Mouse (Mus musculus): ENCODE data around the gene Itgb1bp2.

The Itgb1bp2 gene

DNA sequence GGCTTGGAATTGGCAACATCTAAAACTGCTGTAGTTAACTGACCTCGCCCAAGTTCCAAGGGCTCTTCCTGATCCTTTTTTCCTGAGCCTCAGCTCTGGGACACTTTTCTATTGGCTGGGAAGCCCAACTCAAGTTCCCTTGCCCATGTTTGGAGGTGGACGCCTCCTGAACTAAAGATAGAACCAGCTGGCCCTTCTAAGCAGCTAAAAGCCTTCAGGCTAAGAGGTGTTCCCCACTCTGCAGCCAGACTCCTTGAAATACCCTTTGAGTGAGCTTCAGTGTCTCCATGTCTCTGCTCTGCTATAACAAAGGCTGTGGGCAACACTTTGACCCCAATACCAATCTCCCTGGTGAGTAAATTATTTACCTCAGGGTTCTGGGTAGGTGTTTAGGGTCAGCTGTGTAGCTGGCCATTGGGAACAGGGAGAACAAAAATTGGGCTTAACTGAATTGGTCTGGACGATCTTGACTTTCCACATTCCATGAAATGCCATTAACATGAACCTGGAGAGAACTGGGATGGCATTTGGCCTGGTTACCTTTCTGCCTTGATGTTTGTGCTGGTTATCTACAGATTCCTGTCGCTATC, at the start of gene Itgb1bp2:
Gene Itgb1bp2, plus strand, starts transcription at position 203 of the 590 bp plus-strand sequence.
- no peak for DNase-seq (ENCODE audit: low read depth)

DNA sequence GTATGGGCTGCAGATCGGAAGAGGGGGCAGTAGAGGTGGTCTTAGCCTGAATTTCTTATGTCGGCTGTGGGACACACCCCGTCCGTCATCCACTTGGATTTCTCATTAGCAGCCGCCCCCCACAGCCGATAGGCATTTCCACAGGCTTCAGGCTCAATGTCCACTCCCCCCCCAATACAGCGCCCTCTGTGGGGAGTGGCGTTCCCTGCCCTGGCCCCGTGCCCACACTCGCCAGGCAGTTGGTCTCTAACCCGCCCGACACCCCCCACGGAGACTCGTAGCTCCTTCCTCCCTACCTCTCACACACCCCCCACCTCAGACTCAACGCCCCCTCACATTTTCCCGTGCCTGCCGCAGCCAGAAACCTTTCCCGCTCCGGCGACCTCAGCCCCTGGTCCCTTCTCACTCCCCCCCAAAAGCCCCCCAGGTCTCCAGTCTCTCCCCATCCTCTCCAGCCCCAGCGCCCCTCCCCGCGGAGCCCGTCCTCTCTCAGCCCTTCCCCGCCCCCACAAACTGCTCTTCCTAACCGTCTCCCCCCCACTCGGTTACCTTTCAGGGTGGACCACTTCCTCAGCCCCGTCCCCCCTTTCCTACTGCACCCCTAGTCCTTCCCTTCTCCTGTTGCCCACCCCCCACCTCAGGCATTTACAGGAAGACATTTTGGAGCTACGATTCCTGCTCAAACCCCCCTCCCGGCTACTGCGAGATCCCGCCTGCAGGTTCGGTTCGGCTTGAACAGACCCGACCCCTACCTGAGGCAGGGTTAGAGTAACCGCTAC, 29.8 kb upstream of the Itgb1bp2 start:
- peak; percentile 82 for DNase-seq (ENCODE audit: low read depth)

DNA sequence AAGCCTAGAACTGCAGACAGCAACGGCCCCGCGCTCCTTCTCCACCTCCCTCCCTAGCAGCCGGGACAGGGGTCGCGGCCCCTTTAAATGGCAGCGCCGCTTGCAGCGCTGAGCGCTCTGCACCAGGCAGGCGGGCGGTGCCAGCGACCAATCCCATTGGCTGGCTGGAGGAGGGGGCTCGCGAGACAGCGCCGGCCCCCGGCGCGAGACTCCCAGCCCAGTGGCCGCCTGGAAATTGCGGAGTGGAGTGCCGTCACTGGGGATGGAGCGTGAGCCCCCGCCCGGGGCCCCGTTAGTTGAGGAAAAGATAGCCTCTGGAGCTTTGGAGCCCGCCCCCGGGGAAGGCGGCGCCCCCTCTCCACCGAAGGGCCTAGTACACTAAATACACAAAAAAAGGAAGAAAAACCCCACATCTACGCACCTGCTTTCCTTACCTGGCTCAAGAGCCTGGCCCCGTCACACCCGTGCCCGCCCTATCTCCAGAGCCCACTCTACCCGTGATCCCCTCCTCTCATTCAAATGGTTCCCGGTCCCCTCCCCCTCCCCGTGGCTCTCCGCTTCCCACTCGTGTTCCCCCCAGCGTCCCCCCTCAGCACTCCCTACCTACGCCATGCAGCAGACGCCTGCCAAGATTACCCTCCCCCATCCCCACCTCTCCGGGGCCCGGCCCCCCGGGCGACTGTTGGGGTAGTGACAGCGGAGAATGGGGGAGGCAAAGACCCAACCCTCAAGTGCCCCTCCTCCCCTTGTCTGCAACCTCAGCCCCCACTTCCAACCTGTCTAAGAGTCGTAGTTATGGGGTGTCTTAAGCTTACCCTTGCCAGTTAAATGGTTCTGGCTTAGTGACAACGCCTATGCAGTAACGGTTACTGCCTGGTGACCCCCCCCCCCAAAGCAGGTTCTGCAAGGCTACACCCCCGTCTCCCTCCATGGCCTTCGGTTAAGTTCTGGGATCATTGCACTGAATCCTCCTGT, 28.9 kb upstream of the Itgb1bp2 start:
- DNase-seq (ENCODE audit: low read depth) = peak; percentile 92

DNA sequence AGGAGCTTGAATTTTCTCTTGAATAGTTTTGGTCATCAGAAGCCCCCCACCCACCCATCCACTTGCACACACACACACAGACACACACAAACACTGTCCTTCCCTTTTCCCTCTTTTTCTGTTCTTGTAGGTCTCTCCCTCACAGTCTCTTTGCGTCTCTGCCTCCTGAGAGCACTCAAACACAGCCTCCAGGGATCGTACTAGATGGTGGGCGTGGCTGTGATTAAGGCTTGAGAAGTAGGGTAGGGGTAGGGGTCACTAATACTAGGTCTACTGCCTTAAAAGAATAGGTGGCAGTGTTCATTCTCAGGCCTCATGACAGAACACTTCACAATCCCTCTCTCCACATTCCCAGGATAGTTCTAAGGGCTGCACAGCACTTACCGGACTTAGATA, 28.2 kb upstream of the Itgb1bp2 start, which contains the start of gene Zmym3:
Gene Zmym3, minus strand, starts transcription at position 150 of the 396 bp plus-strand sequence.
- peak; percentile 17 for DNase-seq (ENCODE audit: low read depth)

DNA sequence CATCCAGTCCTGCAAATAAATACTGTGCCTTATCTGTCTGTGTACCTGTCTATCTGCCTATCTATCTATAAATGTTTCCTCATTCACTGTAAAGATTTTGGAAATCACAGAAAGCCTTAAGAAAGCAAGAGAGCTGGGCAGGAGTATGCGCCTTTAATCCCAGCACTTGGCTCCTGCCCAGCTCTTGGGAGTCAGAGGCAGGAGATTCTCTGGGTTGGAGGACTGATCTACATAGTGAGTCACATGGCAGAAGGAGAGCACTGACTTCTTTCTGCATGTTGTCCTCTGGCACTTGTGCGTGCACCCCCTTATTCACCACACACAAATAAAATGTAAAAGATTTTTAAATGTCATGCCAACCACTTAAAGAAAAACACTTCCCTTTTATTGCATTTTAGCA, 25.4 kb upstream of the Itgb1bp2 start:
- DNase-seq (ENCODE audit: low read depth) = peak; percentile 62

DNA sequence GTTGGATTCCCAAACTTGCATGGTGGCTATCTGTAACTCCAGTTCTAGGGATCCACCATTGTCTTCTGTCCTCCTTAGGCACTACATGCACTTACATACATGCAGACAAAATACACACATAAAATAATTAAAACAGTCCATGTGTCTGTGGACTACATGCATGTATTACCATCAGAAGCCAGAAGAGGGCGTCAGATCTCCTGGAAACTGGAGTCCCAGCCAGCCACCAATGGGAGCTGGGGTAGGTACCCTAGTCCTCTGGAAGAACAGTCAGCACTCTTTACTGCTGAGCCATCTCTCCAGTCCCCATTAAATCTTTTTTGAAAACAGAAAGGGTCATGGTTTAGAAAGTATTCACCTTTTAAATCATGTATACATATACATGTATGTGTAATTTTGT, 21.1 kb upstream of the Itgb1bp2 start:
- peak; percentile 59 for DNase-seq (ENCODE audit: low read depth)

DNA sequence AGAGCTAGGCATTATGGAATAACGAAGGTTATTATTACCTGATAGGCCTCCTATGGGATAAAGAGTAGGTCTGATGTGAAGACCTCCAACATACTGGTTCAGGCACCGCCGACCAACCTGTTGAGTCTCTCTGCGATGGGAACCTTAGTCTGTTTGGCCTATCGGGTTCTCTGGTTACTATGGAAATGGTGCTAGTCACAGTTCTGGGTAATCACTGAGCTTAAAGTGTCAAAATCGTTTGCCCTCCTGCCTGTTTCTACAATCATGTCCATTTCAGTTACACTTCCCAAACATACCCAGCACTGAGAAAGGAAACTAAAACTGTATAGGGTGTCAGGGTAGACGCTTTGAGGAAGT, 20.1 kb upstream of the Itgb1bp2 start:
- DNase-seq (ENCODE audit: low read depth) = no peak

DNA sequence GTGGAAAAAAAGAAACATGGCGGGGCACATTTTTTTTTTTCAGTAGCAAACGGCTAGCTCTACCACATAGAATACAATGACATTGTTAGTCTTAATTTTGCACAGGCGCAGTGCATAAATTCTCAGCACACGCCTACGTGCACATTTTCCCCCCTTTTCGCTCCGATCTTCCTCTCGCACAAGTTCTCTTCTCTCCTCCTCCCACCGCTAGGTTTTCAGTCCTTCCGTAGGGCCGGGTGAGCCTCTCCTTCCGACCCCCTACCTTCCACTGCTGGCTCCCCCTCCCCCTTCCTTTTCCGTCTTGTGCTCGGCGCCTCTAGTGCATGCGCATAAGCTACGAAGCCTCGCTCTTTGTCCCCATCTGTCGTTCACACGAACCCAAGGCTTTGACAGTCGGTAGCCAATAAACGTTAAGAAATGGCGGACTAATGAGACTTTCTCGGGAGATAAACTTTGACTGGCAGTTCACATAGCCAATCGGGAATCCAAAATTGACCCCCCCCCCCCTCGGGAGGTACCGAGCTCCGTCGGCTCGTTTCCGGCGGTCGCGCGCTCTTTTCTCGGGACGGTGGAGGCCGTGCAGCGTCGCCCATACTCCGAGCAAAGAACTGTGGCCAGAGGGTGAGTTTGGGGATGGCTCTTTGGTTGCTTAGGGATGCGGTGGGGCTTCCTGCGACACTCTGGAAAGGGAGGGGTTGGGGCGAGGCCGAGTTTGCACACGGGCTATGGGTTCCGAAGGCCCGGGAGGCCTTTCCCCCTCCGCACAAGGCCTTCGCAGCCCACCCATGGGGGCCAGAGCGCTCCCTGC, 19.5 kb upstream of the Itgb1bp2 start, which contains the start of gene Nono:
Gene Nono, plus strand, starts transcription at position 177 of the 808 bp plus-strand sequence.
- DNase-seq (ENCODE audit: low read depth) = peak; percentile 94

DNA sequence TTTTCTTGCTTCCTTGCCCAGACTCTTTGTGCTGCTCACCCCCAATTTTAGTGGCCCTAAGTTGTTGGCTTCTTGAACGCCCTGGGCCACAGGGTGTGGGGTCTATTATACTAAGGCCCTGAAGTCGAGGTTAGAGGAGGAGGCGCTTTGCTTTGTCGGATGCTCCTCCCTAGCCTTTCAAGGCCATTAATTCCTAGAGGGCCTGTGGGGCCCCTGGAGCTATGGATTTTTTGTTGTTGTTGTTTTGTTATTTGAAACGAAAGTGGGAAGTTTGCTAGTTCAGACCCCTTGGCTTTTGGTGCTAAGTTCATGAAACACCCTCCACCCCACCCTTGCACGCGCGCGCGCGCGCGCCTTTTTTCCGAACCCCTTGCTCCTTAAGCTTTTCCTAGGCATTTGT, 18.9 kb upstream of the Itgb1bp2 start:
- peak; percentile 43 for DNase-seq (ENCODE audit: low read depth)

DNA sequence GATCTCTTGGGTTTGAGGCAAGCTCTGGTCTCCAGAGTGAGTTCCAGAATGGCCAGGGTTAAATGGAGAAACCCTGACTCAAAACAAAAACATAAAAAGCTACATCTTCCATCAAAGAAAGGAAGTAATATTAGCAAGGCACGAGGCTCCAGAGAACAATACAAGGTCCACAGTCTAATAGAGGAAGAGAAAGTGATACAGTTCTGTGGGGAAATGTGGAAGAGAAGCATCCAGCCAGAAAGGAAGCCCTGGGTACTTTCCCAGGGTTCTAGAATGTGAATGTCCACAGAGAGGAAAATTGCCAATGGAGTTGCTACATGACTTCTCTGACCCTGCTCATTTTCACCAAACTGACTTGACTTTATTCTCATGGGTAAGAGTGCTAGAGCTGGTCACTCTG, 2.3 kb downstream of the Itgb1bp2 start:
- no peak for DNase-seq (ENCODE audit: low read depth)

DNA sequence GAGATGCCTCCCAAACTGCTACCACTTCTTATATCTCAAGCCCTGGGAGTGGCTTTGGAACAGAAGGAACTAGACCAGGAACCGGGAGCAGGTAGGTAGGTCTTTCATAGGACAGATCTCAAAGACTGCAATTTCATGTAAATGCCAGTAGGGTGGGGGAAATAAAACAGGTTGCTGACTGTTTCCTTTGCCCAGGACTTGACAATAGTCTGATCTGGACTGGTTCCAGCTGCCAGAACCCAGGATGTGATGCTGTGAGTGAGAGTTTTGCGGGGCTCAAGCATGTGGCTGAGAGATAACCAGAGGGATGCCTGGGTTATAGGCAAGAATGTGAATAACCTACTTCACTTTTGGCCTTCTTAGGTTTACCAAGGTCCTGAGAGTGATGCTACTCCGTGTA, 2.7 kb downstream of the Itgb1bp2 start:
- DNase-seq (ENCODE audit: low read depth) = no peak

DNA sequence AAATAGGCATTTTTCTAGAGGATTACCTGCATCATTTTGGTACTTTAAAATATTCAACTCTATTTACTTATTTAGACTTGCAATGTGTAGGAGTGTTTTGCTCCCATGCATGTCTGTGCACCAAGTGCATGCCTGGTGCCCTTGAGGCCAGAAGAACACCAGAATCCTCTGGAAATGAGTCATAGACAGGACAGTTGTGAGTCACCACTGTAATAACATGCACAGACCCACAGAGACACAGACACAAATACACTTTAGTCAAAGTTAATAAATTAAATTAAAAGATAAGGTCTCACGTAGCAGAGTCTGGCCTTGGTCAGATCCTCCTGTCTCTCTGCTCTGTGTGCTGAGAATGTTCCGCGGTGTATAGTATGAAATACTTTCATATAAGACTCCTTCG, 23.3 kb downstream of the Itgb1bp2 start:
- DNase-seq (ENCODE audit: low read depth) = peak; percentile 9

DNA sequence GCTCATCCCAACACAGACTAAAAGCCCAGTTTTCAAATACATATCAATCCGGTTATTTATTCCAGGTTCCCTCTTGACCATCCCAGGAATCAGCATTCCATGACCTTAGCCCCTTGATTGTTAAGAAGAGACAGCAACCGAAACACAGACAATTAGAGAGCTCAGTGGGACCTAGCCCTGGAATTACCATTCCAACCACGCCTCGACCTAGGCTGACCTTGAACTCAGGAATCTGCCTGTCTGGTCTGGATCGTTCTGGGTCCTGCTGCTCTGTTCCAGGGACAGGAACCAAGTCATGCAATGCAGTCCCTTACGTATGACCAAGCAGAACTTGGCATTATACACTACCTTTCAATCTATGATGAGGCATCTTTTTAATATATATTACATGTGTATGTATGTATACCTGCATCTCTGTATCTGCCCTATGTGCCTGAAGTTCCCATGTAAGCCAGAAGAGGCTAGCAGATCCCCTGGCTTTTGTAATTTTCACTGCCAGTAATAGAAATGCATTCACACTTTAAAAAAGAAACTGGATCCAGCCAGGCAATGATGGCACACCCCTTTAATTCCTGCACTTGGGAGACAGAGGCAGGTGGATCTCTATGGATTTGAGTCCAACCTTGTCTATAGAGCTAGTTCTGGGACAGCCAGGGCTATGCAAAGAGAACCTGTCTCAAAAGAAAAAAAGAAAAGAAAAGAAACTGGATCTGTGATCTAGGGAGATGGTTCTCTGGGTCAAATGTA, 32.9 kb downstream of the Itgb1bp2 start:
- no peak for DNase-seq (ENCODE audit: low read depth)

DNA sequence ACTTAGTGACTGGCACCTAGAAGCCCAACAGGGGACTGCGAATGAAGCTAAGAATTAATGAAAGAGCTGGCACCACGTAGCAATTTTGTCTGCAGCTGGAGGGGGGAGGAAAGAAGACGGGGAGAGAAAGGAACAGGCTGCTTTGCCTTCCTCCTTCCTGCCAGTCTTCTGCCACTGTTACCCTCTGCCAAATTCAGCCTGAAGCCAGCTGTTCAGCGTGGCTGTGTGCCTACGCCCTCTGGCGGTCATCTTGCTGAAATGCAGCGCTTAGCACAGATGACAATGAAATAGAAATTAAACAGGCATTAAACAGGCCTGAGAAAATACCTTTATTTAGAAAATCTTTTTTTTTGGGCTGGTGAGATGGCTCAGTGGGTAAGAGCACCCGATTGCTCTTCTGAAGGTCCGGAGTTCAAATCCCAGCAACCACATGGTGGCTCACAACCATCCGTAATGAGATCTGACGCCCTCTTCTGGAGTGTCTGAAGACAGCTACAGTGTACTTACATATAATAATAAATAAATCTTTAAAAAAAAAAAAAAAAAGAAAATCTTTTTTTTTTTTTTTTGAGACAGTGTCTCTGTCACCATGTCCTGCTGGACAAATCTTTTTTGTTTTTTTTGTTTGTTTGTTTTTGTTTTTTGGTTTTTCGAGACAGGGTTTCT, 37.7 kb downstream of the Itgb1bp2 start:
- DNase-seq (ENCODE audit: low read depth) = peak; percentile 79
